Mouse (Mus musculus): ENCODE measurements around the gene Poln.

The Poln gene

GRCm38 (mm10) chr5:34105681-34106080 lies 63.6 kb downstream of the Poln start:
- no peak for DNase-seq (ENCODE audit: low spot score)

DNA sequence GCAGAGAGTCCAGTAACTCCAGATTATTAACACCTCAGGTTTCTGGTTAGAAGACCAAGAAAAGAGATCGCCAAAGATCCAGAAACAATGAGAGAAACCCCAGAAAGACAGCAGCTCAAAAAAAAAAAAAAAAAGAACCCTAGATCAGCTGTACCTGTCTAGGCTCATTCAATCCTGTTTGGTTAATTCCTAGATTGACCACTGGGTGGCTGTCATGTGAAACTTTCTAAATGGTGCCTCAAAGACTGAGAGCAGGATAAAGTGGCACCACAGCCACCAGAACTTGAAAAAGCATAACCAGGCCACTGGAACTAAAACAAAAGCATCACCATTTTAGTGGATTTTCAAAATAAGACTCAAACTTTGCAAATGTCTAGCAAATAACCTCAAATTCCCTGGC lies 71.9 kb downstream of the Poln start:
- no peak for DNase-seq (ENCODE audit: low spot score)

DNA sequence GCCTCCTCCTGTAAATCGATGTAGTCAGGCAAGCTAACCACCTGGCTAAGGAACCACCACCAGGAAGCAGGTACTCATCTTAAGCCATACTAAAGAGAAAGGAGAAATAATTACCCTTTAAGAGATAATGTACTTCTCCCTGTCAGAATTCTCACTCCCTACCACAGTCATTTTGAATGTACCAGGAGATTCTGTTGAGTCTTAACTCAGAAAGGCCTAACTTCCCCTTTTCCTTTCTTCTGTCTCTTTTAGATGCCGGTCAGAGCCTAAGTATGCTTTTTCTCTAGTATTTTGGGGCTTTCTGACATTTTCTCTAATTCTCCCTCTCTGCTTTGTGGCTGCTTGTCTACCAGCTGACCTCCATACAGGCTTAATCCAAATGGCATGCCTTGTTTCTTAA lies 76.2 kb downstream of the Poln start:
- no peak for DNase-seq (ENCODE audit: low spot score)

DNA sequence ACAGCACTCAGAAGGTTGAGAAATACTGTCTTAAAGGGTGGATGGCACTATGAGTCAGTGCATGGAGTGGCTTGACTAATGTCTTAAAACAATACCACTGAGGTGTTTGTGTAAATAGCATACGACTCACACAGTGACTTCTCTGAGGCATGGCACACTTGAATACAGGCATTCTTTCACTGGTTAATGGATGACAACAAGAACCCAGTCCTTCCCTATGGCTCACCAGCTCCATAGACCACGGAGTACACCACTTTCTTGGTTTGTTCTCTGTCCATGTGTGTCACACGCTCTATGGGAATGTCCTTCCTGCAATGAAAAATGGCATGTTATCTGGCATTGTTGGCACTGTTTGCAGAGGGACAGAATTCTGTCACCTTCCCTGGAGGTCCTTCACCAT lies 136.7 kb downstream of the Poln start:
- DNase-seq (ENCODE audit: low spot score) = no peak

- DNase-seq (ENCODE audit: low spot score) = no peak
These were observed 138.2 kb downstream of the Poln start for GRCm38 (mm10) chr5:34031022-34031421.

DNA sequence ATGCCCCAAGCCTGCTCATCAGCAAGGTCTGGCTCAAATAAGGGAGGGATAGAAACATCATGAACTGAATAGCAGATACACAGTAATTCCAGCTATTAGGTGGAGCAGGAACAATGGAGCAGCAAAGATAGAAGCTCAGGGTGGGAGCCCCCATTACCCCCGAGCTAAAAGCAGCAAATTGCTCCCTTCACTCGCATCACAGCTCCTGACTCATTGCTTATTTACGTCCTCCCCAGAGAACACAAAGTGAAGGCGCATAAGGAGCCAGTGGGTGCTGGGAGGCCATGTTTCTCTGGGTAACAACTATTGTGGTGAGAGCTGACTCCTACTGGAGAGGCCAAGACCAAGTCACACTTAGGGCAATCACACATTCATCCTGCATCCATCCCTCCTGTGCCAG lies 139.1 kb downstream of the Poln start:
- no peak for DNase-seq (ENCODE audit: low spot score)

GRCm38 (mm10) chr5:34018968-34019367 lies 150.3 kb downstream of the Poln start:
- no peak for DNase-seq (ENCODE audit: low spot score)

DNA sequence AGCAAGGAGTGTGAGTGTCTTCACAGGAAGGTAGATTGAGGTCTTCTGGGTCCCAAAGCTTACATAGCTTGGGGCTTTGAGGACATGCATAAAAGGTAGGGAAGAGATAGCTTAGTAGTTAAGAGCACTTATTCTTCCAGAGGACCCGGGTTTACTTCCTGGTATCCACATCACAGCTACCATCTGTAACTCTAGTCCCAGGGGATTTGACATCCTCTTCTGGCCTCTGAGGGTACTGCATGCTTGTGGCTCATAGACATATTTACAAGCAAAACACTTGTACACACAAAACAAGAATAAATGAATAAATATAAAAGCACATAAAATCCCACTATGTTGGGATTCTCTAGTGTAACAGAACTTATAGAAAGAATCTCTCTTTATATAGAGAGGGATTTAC lies 154.6 kb downstream of the Poln start:
- DNase-seq (ENCODE audit: low spot score) = no peak

- no peak for DNase-seq (ENCODE audit: low spot score)
These were observed 161.8 kb downstream of the Poln start for GRCm38 (mm10) chr5:34007392-34007941.

DNA sequence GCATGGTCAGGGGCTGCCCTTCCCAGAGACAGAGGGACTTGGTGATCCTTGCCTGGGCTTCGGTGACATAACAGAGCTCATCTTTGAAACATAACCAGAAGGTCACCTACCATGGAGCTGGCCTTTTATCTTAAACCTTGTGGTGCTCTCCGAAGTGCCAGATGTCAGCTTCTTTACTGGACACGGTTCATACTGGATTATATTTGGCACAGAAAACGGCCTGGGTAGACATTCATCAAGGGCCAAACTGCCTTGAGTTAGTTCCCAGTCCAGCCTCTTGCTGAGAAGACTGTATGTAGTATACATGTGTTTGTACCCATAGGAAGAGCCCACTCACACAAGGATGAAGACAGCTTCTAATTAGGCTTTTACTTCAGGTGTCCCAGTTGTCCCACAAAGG lies 162.4 kb downstream of the Poln start:
- no peak for DNase-seq (ENCODE audit: low spot score)

- DNase-seq (ENCODE audit: low spot score) = no peak
These were observed 164.6 kb downstream of the Poln start for GRCm38 (mm10) chr5:34004618-34005017.

- DNase-seq (ENCODE audit: low spot score) = no peak
These were observed 166.6 kb downstream of the Poln start for GRCm38 (mm10) chr5:34002636-34003035.

DNA sequence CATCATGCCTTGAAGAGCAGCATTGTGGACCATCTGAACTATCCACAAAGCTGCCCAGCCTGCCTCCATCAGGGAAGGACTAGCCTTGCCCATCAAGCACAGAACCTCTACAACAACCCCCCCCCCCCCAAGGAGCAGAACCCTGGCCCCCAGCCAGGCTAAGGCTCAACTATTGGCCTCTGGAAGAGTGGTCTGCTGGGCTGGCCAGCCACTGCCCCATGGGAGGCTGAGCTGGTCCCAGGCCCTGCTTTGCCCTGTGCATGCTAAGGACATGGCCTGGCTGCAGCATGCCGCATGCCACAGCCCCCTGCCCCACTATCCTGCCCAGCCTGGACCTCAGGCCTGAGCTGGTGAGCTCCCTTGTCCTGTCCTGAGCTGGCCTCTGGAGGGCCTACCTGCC lies 167.8 kb downstream of the Poln start:
- no peak for DNase-seq (ENCODE audit: low spot score)

- no peak for DNase-seq (ENCODE audit: low spot score)
These were observed 168.4 kb downstream of the Poln start for GRCm38 (mm10) chr5:34000809-34001208.

GRCm38 (mm10) chr5:33999466-34000090 lies 169.7 kb downstream of the Poln start:
- no peak for DNase-seq (ENCODE audit: low spot score)

- no peak for DNase-seq (ENCODE audit: low spot score)
These were observed 170.8 kb downstream of the Poln start for GRCm38 (mm10) chr5:33998505-33998877.

GRCm38 (mm10) chr5:33997829-33998504 lies 171.3 kb downstream of the Poln start:
- DNase-seq (ENCODE audit: low spot score) = no peak

DNA sequence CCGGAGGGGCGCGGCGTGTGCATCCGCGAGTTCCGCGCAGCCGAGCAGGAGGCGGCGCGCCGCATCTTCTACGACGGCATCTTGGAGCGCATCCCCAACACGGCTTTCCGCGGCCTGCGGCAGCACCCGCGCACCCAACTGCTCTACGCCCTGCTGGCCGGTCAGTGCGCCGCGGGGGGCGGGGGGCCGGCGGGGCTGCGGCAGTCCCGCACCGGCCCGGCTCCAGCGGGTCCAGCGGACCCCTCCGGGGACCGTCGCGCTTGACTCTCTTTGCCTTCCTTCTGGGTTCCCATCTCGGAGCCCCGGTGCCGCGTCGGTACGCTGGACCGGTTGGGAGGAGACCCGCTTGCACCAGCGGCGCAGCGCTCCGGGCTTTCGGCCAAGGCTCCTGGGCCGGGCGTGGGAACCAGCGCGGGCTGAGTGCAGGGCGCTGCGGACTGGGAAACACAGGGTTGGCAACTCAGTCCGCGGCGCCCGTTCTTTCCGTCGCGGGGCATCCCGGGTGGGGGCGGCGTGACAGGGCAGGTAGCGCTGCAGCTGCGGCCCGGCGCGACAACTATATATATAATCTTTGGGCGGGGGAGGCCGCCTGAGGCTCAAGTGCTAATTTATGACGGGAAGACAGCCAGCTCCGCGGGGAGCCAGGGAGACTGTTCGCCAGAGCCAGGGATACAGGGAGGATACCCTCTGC lies 172.1 kb downstream of the Poln start:
- no peak for DNase-seq (ENCODE audit: low spot score)

- DNase-seq (ENCODE audit: low spot score) = no peak
These were observed 172.6 kb downstream of the Poln start for GRCm38 (mm10) chr5:33996694-33997045.

GRCm38 (mm10) chr5:33995843-33996693 lies 173.2 kb downstream of the Poln start, which contains the start of gene Nat8l:
Gene Nat8l (plus strand): TSS chr5:33995984.
- DNase-seq (ENCODE audit: low spot score) = no peak

GRCm38 (mm10) chr5:33994671-33995625 lies 174.3 kb downstream of the Poln start:
- no peak for DNase-seq (ENCODE audit: low spot score)
